Mouse (Mus musculus) ovary, adult 18-20 months (tissue): ENCODE results near the gene Rgs7.

Experiments
- DNase-seq: peaks from one replicate; pipeline ENCODE4 v3.0.0; 2022; ENCODE audit warnings: low spot score, mixed read lengths

The Rgs7 gene

GRCm38 (mm10) chr1:175174918-175175675 is 317.2 kb downstream of the Rgs7 start:
- no peak for DNase-seq

GRCm38 (mm10) chr1:175155469-175155868 is 336.8 kb downstream of the Rgs7 start:
- DNase-seq: no peak

- DNase-seq: no peak
Observed at GRCm38 (mm10) chr1:175143051-175143450, 349.2 kb downstream of the Rgs7 start.

- no peak for DNase-seq
Observed at GRCm38 (mm10) chr1:175128525-175128924, 363.8 kb downstream of the Rgs7 start.

- no peak for DNase-seq
Observed at GRCm38 (mm10) chr1:175124416-175124815, 367.9 kb downstream of the Rgs7 start.

- no peak for DNase-seq
Observed at GRCm38 (mm10) chr1:175118904-175119555, 373.3 kb downstream of the Rgs7 start.

GRCm38 (mm10) chr1:175108270-175108860 is 383.9 kb downstream of the Rgs7 start:
- DNase-seq: no peak

GRCm38 (mm10) chr1:175106315-175106714 is 386.0 kb downstream of the Rgs7 start:
- DNase-seq: no peak

- no peak for DNase-seq
Observed at GRCm38 (mm10) chr1:175105426-175105825, 386.9 kb downstream of the Rgs7 start.

- DNase-seq: no peak
Observed at GRCm38 (mm10) chr1:175097014-175097413, 395.3 kb downstream of the Rgs7 start.

- no peak for DNase-seq
Observed at GRCm38 (mm10) chr1:175082104-175082503, 410.2 kb downstream of the Rgs7 start.

GRCm38 (mm10) chr1:175079819-175080608 is 412.3 kb downstream of the Rgs7 start:
- DNase-seq: no peak

GRCm38 (mm10) chr1:175073500-175074232 is 418.6 kb downstream of the Rgs7 start:
- DNase-seq: no peak

GRCm38 (mm10) chr1:175069758-175070290 is 422.5 kb downstream of the Rgs7 start:
- no peak for DNase-seq

- no peak for DNase-seq
Observed at GRCm38 (mm10) chr1:175049121-175049520, 443.2 kb downstream of the Rgs7 start.

GRCm38 (mm10) chr1:175041167-175041817 is 451.0 kb downstream of the Rgs7 start:
- no peak for DNase-seq

- DNase-seq: no peak
Observed at GRCm38 (mm10) chr1:175040038-175040437, 452.3 kb downstream of the Rgs7 start.

GRCm38 (mm10) chr1:175039567-175039966 is 452.7 kb downstream of the Rgs7 start:
- DNase-seq: no peak

GRCm38 (mm10) chr1:175035461-175035860 is 456.8 kb downstream of the Rgs7 start:
- no peak for DNase-seq

GRCm38 (mm10) chr1:175032015-175032414 is 460.3 kb downstream of the Rgs7 start:
- no peak for DNase-seq

- DNase-seq: peak; percentile 9
Observed at GRCm38 (mm10) chr1:175028716-175029204, 463.5 kb downstream of the Rgs7 start.
